Mouse (Mus musculus) heart, postnatal 0 days (tissue): ENCODE measurements around the gene Kansl1.

ENCODE experiments used
- CTCF ChIP-seq: IDR thresholded peaks from 2 replicates; pipeline ENCODE4 v1.5.1; 2016; ENCODE audit warnings: antibody characterized with exemption, control low read depth, low read depth
- EP300 ChIP-seq: IDR thresholded peaks from 2 replicates; pipeline ENCODE4 v1.6.1; 2016; ENCODE audit warnings: antibody characterized with exemption, low read depth

- no peak for TF ChIP-seq EP300
- no peak for TF ChIP-seq CTCF
Observed at GRCm38 (mm10) chr11:104468751-104469268, at the start of gene Kansl1.
